Mouse (Mus musculus): Measurements from ENCODE around the gene Chrne.

Gene Chrne

GRCm38 (mm10) chr11:70619101-70619500 is at the start of gene Chrne:
TSS of gene Chrne (minus strand) at chr11:70619216.
- no peak for DNase-seq (ENCODE audit: extremely low spot score, low spot score)

DNA sequence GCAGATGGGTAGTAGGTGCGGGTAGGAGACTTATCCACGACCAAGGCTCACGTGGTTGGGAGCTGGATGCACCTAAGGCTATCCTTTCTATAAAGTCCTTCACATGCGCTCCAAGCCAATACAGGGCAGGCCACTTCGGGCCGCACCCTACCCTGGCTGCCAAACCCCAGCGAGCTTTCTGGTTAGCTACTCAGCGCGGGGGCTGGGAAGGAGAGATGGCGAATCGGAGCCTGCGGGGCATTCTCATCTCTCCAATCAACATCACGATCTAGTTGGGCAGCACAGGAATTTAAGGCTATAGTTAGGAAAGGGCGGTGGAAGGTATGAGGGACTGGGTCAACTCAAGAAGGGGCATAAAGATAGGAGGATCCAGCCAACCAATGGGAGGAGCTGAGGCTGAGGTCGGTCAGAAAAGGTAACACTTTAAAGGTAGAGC is 49.3 kb upstream of the Chrne start:
- DNase-seq (ENCODE audit: extremely low spot score, low spot score) = no peak

GRCm38 (mm10) chr11:70667271-70668150 is 48.5 kb upstream of the Chrne start:
- DNase-seq (ENCODE audit: extremely low spot score, low spot score) = no peak

DNA sequence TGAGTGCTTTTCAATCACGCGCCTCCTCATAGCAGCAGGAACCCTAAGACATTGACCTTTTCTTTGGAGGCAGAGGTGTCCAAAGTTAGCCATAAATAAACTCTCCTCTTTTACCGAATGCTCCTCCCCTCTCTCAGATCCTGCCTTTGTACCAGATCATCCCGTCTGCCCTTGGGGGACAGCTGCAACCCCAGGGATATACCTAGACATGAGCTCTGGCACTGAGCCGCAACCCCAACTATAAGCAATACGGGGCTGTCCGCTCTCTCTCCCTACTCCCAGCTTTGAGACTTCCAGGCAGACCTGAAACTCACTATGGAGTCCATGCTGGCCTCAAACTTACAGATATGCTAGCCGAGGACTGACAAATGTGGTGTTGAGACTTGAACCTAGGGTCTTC is 47.7 kb upstream of the Chrne start:
- no peak for DNase-seq (ENCODE audit: extremely low spot score, low spot score)

DNA sequence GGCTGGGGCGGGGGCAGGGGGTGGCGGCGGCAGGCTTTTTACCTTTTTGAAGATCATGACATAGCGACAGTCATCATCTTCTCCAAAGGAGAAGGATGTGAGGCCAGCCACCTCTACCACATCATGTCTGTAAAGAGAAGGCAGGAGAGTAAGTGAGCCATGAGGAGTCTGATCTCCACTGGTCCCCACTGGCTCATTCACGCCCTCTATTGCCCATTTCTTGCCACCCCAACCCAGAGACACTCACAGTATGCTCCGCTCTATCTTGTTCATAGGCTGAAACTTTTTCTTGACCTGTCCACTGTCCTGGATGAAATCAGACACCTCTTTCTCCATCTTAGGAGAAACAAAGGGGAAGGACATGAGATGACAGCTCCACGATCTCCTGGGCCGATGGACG is 45.7 kb upstream of the Chrne start:
- no peak for DNase-seq (ENCODE audit: extremely low spot score, low spot score)

- DNase-seq (ENCODE audit: extremely low spot score, low spot score) = no peak
Measured at GRCm38 (mm10) chr11:70663957-70664356, 44.9 kb upstream of the Chrne start.

DNA sequence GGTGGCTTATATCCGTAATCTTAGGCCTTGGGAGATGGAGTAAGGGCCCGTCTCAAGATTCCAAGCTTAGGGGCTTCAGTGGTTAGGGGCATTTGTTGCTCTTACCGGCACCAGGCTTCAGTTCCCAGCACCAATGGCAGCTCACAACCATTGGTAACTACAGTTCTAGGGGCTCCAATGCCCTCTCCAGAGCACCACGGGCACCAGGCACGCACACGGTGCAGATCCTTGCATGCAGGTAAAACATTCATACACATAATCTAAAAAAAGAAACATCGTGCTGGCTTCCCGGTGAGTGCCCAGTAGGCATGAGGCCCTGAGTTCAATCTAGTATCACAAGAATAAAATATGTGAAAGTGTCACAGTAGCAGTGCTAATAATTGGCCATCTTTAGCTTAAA is 44.1 kb upstream of the Chrne start:
- no peak for DNase-seq (ENCODE audit: extremely low spot score, low spot score)

DNA sequence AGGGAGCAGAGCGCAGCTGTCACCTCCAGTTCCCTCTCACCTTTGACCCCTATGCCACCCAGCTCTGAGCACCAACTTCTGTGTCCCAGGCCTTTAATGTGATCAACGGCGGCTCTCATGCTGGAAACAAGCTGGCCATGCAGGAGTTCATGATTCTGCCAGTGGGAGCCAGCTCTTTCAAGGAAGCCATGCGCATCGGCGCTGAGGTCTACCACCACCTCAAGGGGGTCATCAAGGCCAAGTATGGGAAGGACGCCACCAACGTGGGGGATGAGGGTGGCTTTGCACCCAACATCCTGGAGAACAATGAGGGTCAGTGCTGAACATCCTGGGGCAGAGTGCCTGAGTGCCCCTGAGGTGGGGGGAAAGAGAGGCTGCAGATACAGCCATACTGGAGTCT is 41.6 kb upstream of the Chrne start:
- no peak for DNase-seq (ENCODE audit: extremely low spot score, low spot score)

- DNase-seq (ENCODE audit: extremely low spot score, low spot score) = no peak
Measured at GRCm38 (mm10) chr11:70658942-70659341, 39.9 kb upstream of the Chrne start.

DNA sequence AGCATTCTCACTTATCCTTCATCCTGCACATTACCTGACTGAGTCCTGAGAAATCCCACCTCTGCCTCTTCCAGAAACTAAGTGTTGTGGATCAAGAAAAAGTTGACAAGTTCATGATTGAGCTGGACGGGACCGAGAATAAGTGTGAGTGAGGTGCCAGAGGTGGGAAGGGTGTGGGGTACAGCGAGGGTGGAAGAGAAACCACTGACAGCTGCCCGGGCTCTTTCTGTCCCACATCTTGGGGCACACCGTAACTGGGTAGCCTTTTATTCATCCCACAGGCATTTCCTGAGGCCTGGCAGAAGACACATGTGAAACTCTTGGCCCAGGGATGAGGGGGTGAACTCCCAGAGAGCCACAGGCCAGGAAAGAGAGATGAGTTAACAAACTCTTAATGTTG is 39.5 kb upstream of the Chrne start:
- no peak for DNase-seq (ENCODE audit: extremely low spot score, low spot score)

DNA sequence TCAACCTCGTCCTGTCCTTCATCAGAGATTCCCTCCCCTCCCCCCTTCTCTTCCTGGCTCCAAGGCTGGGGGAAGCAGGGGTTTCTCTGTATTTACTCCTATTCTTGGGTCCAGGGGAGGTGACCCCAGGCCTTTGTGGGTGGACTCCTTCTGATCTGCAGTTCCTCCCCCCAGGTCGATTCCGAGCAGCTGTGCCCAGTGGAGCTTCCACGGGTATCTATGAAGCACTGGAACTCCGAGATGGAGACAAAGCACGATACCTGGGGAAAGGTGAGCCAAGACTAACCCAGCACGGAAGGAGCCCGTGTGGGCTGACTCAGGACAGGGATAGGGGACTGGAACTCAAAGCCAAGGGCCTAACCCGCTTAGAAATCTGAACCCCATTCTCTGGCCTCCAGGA is 39.0 kb upstream of the Chrne start:
- DNase-seq (ENCODE audit: extremely low spot score, low spot score) = no peak

GRCm38 (mm10) chr11:70657573-70657972 is 38.6 kb upstream of the Chrne start:
- no peak for DNase-seq (ENCODE audit: extremely low spot score, low spot score)

GRCm38 (mm10) chr11:70656964-70657363 is 37.9 kb upstream of the Chrne start, which contains the start of gene Eno3:
TSS of gene Eno3 (plus strand) at chr11:70657202.
- DNase-seq (ENCODE audit: extremely low spot score, low spot score) = no peak

- DNase-seq (ENCODE audit: extremely low spot score, low spot score) = peak; percentile 74
Measured at GRCm38 (mm10) chr11:70656456-70656927, 37.5 kb upstream of the Chrne start.

GRCm38 (mm10) chr11:70655571-70656455 is 36.8 kb upstream of the Chrne start:
- peak; percentile 80 for DNase-seq (ENCODE audit: extremely low spot score, low spot score)

DNA sequence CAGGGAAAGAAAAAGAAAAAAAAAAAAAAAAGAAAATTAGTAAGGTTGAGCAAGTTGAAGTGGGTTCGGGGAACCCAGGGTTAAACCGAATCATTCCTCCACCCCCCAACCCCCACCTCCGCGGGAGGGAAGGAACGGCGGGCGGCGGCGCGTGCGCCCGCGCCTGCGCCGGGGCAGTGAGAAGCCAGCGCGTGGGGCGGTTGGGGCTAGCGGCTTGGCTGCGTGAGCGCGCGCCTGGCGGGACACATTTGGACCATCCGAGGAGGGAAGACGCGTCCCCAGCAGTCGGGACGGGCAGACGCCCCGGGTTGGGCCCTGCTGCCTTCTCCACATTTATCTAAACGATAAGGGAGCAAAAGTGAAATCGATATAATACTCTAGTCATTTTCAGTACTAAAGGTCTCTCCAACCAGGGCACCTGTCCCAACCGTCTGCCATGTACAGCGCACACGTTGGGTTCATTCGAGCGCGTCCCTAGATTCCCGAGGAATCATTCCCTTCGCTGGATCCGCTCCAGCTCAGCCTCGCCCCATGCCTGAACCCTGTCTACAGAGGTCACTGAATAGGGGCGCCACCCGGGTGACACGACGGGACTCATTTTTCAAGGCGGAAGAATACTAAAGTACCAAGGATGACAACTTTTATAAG is 36.0 kb upstream of the Chrne start:
- peak; percentile 84 for DNase-seq (ENCODE audit: extremely low spot score, low spot score)

GRCm38 (mm10) chr11:70654198-70654922 is 35.3 kb upstream of the Chrne start, which contains the start of gene Pfn1:
TSS of gene Pfn1 (minus strand) at chr11:70654644.
- DNase-seq (ENCODE audit: extremely low spot score, low spot score) = peak; percentile 80

GRCm38 (mm10) chr11:70653345-70654197 is 34.6 kb upstream of the Chrne start:
- DNase-seq (ENCODE audit: extremely low spot score, low spot score) = peak; percentile 84

DNA sequence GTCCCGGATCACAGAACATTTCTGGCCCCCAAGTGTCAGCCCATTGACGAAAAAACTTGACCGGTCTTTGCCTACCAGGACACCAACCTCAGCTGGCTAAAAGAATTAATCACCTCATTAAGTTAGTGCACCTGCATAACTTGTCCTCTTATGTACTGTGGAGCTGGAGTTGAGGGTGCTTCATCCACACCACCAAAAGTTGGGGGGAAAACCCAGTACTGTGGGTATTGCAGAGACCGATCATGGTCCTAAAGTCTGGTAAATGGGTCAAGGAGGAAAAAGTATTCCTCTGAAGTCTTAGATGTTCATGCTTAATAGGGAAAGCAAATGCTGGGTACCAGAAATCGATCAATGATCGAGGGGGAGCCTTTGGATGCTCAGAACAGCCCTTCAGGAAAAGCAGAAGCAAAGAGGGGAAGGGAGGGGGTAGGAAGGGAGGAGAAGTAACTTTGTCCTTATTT is 33.9 kb upstream of the Chrne start:
- DNase-seq (ENCODE audit: extremely low spot score, low spot score) = no peak

Measured in neural tube, embryonic 10.5 days (tissue).